Mouse (Mus musculus) CD4-positive, CD25-positive, alpha-beta regulatory T cell, adult 2 months (primary cell): ENCODE data around the gene Pstpip1.

Source experiments
- DNase-seq: peaks from one replicate; pipeline ENCODE4 v3.0.0-alpha.2; 2012; ENCODE audit warnings: low read depth, low spot score

Pstpip1 gene

GRCm38 (mm10) chr9:56104921-56105320, 15.2 kb downstream of the Pstpip1 start:
- no peak for DNase-seq

- no peak for DNase-seq
Observed at GRCm38 (mm10) chr9:56106274-56107072, 16.7 kb downstream of the Pstpip1 start.

GRCm38 (mm10) chr9:56107527-56107926, 17.8 kb downstream of the Pstpip1 start:
- no peak for DNase-seq

- DNase-seq: no peak
Observed at GRCm38 (mm10) chr9:56108174-56108573, 18.4 kb downstream of the Pstpip1 start.

GRCm38 (mm10) chr9:56118091-56118490, 28.3 kb downstream of the Pstpip1 start:
- no peak for DNase-seq

- DNase-seq: peak; percentile 86
Observed at GRCm38 (mm10) chr9:56118582-56118981, 28.8 kb downstream of the Pstpip1 start.

- DNase-seq: no peak
Observed at GRCm38 (mm10) chr9:56119651-56120050, 29.9 kb downstream of the Pstpip1 start.

- DNase-seq: peak; percentile 52
Observed at GRCm38 (mm10) chr9:56121097-56121496, 31.3 kb downstream of the Pstpip1 start.

- DNase-seq: no peak
Observed at GRCm38 (mm10) chr9:56122973-56123372, 33.2 kb downstream of the Pstpip1 start.

GRCm38 (mm10) chr9:56123613-56124012, 33.9 kb downstream of the Pstpip1 start:
- no peak for DNase-seq

GRCm38 (mm10) chr9:56124561-56124960, 34.8 kb downstream of the Pstpip1 start:
- DNase-seq: no peak

GRCm38 (mm10) chr9:56126453-56127173, 36.9 kb downstream of the Pstpip1 start:
- no peak for DNase-seq

- peak; percentile 53 for DNase-seq
Observed at GRCm38 (mm10) chr9:56128331-56128730, 38.6 kb downstream of the Pstpip1 start.

GRCm38 (mm10) chr9:56129951-56130350, 40.2 kb downstream of the Pstpip1 start:
- no peak for DNase-seq

- no peak for DNase-seq
Observed at GRCm38 (mm10) chr9:56130536-56130935, 40.8 kb downstream of the Pstpip1 start.

- no peak for DNase-seq
Observed at GRCm38 (mm10) chr9:56131813-56132525, 42.2 kb downstream of the Pstpip1 start.

GRCm38 (mm10) chr9:56133970-56134369, 44.2 kb downstream of the Pstpip1 start:
- DNase-seq: no peak

GRCm38 (mm10) chr9:56134614-56135013, 44.9 kb downstream of the Pstpip1 start:
- DNase-seq: no peak

- DNase-seq: no peak
Observed at GRCm38 (mm10) chr9:56135590-56136197, 45.9 kb downstream of the Pstpip1 start.

GRCm38 (mm10) chr9:56141776-56142175, 52.0 kb downstream of the Pstpip1 start:
- DNase-seq: no peak

GRCm38 (mm10) chr9:56144366-56145003, 54.7 kb downstream of the Pstpip1 start:
- DNase-seq: peak; percentile 70
